Mouse (Mus musculus): ENCODE data around the gene Clpx.
"Not testable (repeated sequence)": the region's sequence is repeated elsewhere in the genome, so short reads cannot be mapped to it uniquely, and the experiment has no call there.

Gene Clpx

GRCm38 (mm10) chr9:65292421-65292820, 1.6 kb upstream of the Clpx start:
- DNase-seq: no peak

- no peak for DNase-seq
Measured at GRCm38 (mm10) chr9:65293119-65293518, 941 bp upstream of the Clpx start.

- no peak for DNase-seq
Measured at GRCm38 (mm10) chr9:65293580-65293972, 484 bp upstream of the Clpx start.

- DNase-seq: no peak
Measured at GRCm38 (mm10) chr9:65294716-65295378, 787 bp downstream of the Clpx start.

- no peak for DNase-seq
Measured at GRCm38 (mm10) chr9:65297056-65297455, 3.0 kb downstream of the Clpx start.

- DNase-seq: no peak
Measured at GRCm38 (mm10) chr9:65298761-65299160, 4.7 kb downstream of the Clpx start.

- DNase-seq: no peak
Measured at GRCm38 (mm10) chr9:65299650-65300049, 5.6 kb downstream of the Clpx start.

GRCm38 (mm10) chr9:65302327-65302983, 8.4 kb downstream of the Clpx start:
- no peak for DNase-seq

- DNase-seq: no peak
Measured at GRCm38 (mm10) chr9:65303586-65303985, 9.5 kb downstream of the Clpx start.

- DNase-seq: no peak
Measured at GRCm38 (mm10) chr9:65304300-65304699, 10.2 kb downstream of the Clpx start.

GRCm38 (mm10) chr9:65306672-65307071, 12.6 kb downstream of the Clpx start:
- no peak for DNase-seq

- DNase-seq: no peak
Measured at GRCm38 (mm10) chr9:65308011-65308410, 14.0 kb downstream of the Clpx start.

- DNase-seq: no peak
Measured at GRCm38 (mm10) chr9:65312669-65313357, 18.8 kb downstream of the Clpx start.

GRCm38 (mm10) chr9:65313846-65314245, 19.8 kb downstream of the Clpx start:
- no peak for DNase-seq

GRCm38 (mm10) chr9:65322255-65322900, 28.3 kb downstream of the Clpx start:
- DNase-seq: no peak

- no peak for DNase-seq
Measured at GRCm38 (mm10) chr9:65325971-65326370, 31.9 kb downstream of the Clpx start.

GRCm38 (mm10) chr9:65327371-65327770, 33.3 kb downstream of the Clpx start:
- no peak for DNase-seq

- DNase-seq: no peak
Measured at GRCm38 (mm10) chr9:65333958-65334357, 39.9 kb downstream of the Clpx start.

- DNase-seq: no peak
Measured at GRCm38 (mm10) chr9:65339146-65339545, 45.1 kb downstream of the Clpx start.

- no peak for DNase-seq
Measured at GRCm38 (mm10) chr9:65340414-65340813, 46.4 kb downstream of the Clpx start.

GRCm38 (mm10) chr9:65345439-65345838, 51.4 kb downstream of the Clpx start:
- not testable (repeated sequence) for DNase-seq

GRCm38 (mm10) chr9:65345854-65346475, 51.9 kb downstream of the Clpx start, which contains the start of gene Pdcd7:
TSS of gene Pdcd7 (plus strand) at chr9:65346104.
- DNase-seq: peak; percentile 88 to 89
